Mouse (Mus musculus) hindbrain, embryonic 10.5 days (tissue): ENCODE results near the gene Sox5. TPM values are rescaled to one million over a fixed set of nuclear protein-coding genes. Genes with fewer than 3 reads are reported as not detected.

Source experiments
- DNase-seq: peaks from one replicate; pipeline ENCODE4 v3.0.0-alpha.2; 2017; ENCODE audit warnings: low spot score
- H3K27ac ChIP-seq: fragments of 300-500 bp; sonication (generic); 2 replicates; pipeline ENCODE4 v1.5.1; 2016; ENCODE audit warnings: mild to moderate bottlenecking, moderate library complexity
- H3K27me3 ChIP-seq: fragments of 300-500 bp; sonication (generic); 2 replicates; pipeline ENCODE4 v1.6.1; 2016; ENCODE audit warnings: mild to moderate bottlenecking; ENCODE audit not compliant: poor library complexity, insufficient read depth, severe bottlenecking
- H3K36me3 ChIP-seq: fragments of 300-500 bp; sonication (generic); 2 replicates; pipeline ENCODE4 v1.6.1; 2016; ENCODE audit warnings: mild to moderate bottlenecking, moderate library complexity
- H3K4me1 ChIP-seq: fragments of 300-500 bp; sonication (generic); replicated peaks from 2 replicates; pipeline ENCODE4 v1.6.1; 2016; ENCODE audit warnings: mild to moderate bottlenecking
- H3K4me3 ChIP-seq: fragments of 300-500 bp; sonication (generic); 2 replicates; pipeline ENCODE4 v1.5.1; 2016; ENCODE audit warnings: mild to moderate bottlenecking, moderate library complexity
- H3K9me3 ChIP-seq: fragments of 300-500 bp; sonication (generic); 2 replicates; pipeline ENCODE4 v1.6.1; 2016; ENCODE audit warnings: mild to moderate bottlenecking, moderate library complexity
- WGBS: fragments of 180-500 bp; shearing (Covaris S2); methylation state at CpG from one replicate; pipeline ENCODE4 v1.1.7; 2016; 5-methylcytosine and 5-hydroxymethylcytosine counted together
- polyA plus RNA-seq: library from polyadenylated mRNA; unstranded; fragments of >200 nt; fragmentation: Nextera tagmentation; extraction: Ambion mirVana; gene quantifications from 2 replicates; pipeline ENCODE4 v1.2.1, GENCODE M21; 2016

The Sox5 gene
- 30.6 and 32.1 TPM in 2 replicates for polyA plus RNA-seq

GRCm38 (mm10) chr6:144781431-144782030, at the start of gene Sox5:
Gene Sox5, minus strand, starts transcription at chr6:144781977.
- peaks cover 34% of the 10 kb centered on the region for H3K4me1 ChIP-seq
- H3K27me3 ChIP-seq, result peaks cover 26% of the 10 kb centered on the region
- no peaks in the 10 kb centered on the region for H3K9me3 ChIP-seq
- peak within 1 kb of the TSS; percentile 90 for H3K27ac ChIP-seq
- H3K4me3 ChIP-seq, result peak within 1 kb of the TSS; percentile 74
- DNase-seq, result peak; percentile 75
- no peaks in the 10 kb centered on the region for H3K36me3 ChIP-seq
- WGBS, result under 1% methylated on average over 46 of the region's 47 CpGs

- Histone ChIP-seq H3K9me3 (no peaks in the 10 kb centered on the region), H3K4me3 (no peak overlapping the region), H3K4me1 (0 out of 2 replicates have a peak, but pooled peaks cover 5% of the 10 kb centered on the region), H3K27me3 (no peaks in the 10 kb centered on the region), H3K36me3 (no peaks in the 10 kb centered on the region), H3K27ac (no peak overlapping the region)
- WGBS, result 93% methylated on average over 6 of the region's 6 CpGs
- no peak for DNase-seq
Observed at GRCm38 (mm10) chr6:144825018-144825602, 43.3 kb upstream of the Sox5 start.

GRCm38 (mm10) chr6:144824153-144824552, 42.4 kb upstream of the Sox5 start:
- Histone ChIP-seq H3K4me1 (0 out of 2 replicates have a peak, but pooled peaks cover 5% of the 10 kb centered on the region), H3K27me3 (no peaks in the 10 kb centered on the region), H3K9me3 (no peaks in the 10 kb centered on the region), H3K4me3 (no peak overlapping the region), H3K36me3 (no peaks in the 10 kb centered on the region), H3K27ac (no peak overlapping the region)
- 63% methylated on average over 12 of the region's 12 CpGs for WGBS
- DNase-seq, result no peak

GRCm38 (mm10) chr6:144822594-144822993, 40.8 kb upstream of the Sox5 start:
- H3K36me3 ChIP-seq, result no peaks in the 10 kb centered on the region
- 0 out of 2 replicates have a peak, but pooled peaks cover 5% of the 10 kb centered on the region for H3K4me1 ChIP-seq
- H3K9me3 ChIP-seq, result no peaks in the 10 kb centered on the region
- no peaks in the 10 kb centered on the region for H3K27me3 ChIP-seq
- H3K27ac ChIP-seq, result no peak overlapping the region
- 87% methylated on average over 14 of the region's 14 CpGs for WGBS
- H3K4me3 ChIP-seq, result no peak overlapping the region
- no peak for DNase-seq

GRCm38 (mm10) chr6:144821019-144821418, 39.2 kb upstream of the Sox5 start:
- Histone ChIP-seq H3K9me3 (no peaks in the 10 kb centered on the region), H3K36me3 (no peaks in the 10 kb centered on the region), H3K27me3 (no peaks in the 10 kb centered on the region), H3K27ac (no peak overlapping the region), H3K4me3 (no peak overlapping the region), H3K4me1 (peaks cover 9% of the 10 kb centered on the region; the same call in 1 of the 2 replicates)
- DNase-seq, result no peak
- 93% methylated on average over 6 of the region's 6 CpGs for WGBS

- Histone ChIP-seq H3K9me3 (no peaks in the 10 kb centered on the region), H3K27ac (no peak overlapping the region), H3K36me3 (no peaks in the 10 kb centered on the region), H3K4me3 (no peak overlapping the region), H3K27me3 (no peaks in the 10 kb centered on the region), H3K4me1 (peaks cover 4% of the 10 kb centered on the region; the same call in 1 of the 2 replicates)
- DNase-seq, result no peak
- WGBS, result 93% methylated on average over 4 of the region's 4 CpGs
Observed at GRCm38 (mm10) chr6:144818016-144818415, 36.2 kb upstream of the Sox5 start.

GRCm38 (mm10) chr6:144817329-144817932, 35.7 kb upstream of the Sox5 start:
- 57% methylated on average over 5 of the region's 5 CpGs for WGBS
- Histone ChIP-seq H3K27me3 (no peaks in the 10 kb centered on the region), H3K36me3 (no peaks in the 10 kb centered on the region), H3K27ac (no peak overlapping the region), H3K4me3 (no peak overlapping the region), H3K4me1 (peaks cover 4% of the 10 kb centered on the region; the same call in 1 of the 2 replicates), H3K9me3 (no peaks in the 10 kb centered on the region)
- no peak for DNase-seq

- Histone ChIP-seq H3K4me3 (no peak overlapping the region), H3K4me1 (peaks cover 4% of the 10 kb centered on the region; the same call in 1 of the 2 replicates), H3K9me3 (no peaks in the 10 kb centered on the region), H3K36me3 (no peaks in the 10 kb centered on the region), H3K27ac (no peak overlapping the region), H3K27me3 (no peaks in the 10 kb centered on the region)
- DNase-seq, result no peak
- 87% methylated on average over 5 of the region's 5 CpGs for WGBS
Observed at GRCm38 (mm10) chr6:144815542-144815941, 33.8 kb upstream of the Sox5 start.

- Histone ChIP-seq H3K36me3 (no peaks in the 10 kb centered on the region), H3K4me3 (no peak overlapping the region), H3K27ac (no peak overlapping the region), H3K27me3 (no peaks in the 10 kb centered on the region), H3K9me3 (no peaks in the 10 kb centered on the region), H3K4me1 (peaks cover 4% of the 10 kb centered on the region; the same call in 1 of the 2 replicates)
- WGBS, result 17% methylated on average over 6 of the region's 6 CpGs
- peak; percentile 47 for DNase-seq
Observed at GRCm38 (mm10) chr6:144814931-144815364, 33.2 kb upstream of the Sox5 start.

- no peak for DNase-seq
- WGBS, result 92% methylated on average over 5 of the region's 5 CpGs
Observed at GRCm38 (mm10) chr6:144804321-144804720, 22.5 kb upstream of the Sox5 start.

GRCm38 (mm10) chr6:144803063-144803462, 21.3 kb upstream of the Sox5 start:
- Histone ChIP-seq H3K9me3 (peaks cover 12% of the 10 kb centered on the region), H3K4me3 (no peak overlapping the region), H3K4me1 (no peaks in the 10 kb centered on the region), H3K27ac (no peak overlapping the region), H3K27me3 (no peaks in the 10 kb centered on the region), H3K36me3 (no peaks in the 10 kb centered on the region)
- DNase-seq, result no peak
- WGBS, result 93% methylated on average over 1 of the region's 1 CpGs

More at GRCm38 (mm10) chr6:144804321-144804720, 22.5 kb upstream of the Sox5 start:
- H3K36me3 ChIP-seq, result no peaks in the 10 kb centered on the region
- no peak overlapping the region for H3K27ac ChIP-seq
- no peaks in the 10 kb centered on the region for H3K4me1 ChIP-seq
- no peak overlapping the region for H3K4me3 ChIP-seq
- H3K27me3 ChIP-seq, result no peaks in the 10 kb centered on the region
- H3K9me3 ChIP-seq, result peaks cover 12% of the 10 kb centered on the region

- Histone ChIP-seq H3K9me3 (no peaks in the 10 kb centered on the region), H3K27me3 (no peaks in the 10 kb centered on the region), H3K36me3 (no peaks in the 10 kb centered on the region), H3K4me1 (0 out of 2 replicates have a peak, but pooled peaks cover 3% of the 10 kb centered on the region), H3K27ac (no peak overlapping the region), H3K4me3 (no peak overlapping the region)
- 73% methylated on average over 3 of the region's 3 CpGs for WGBS
- no peak for DNase-seq
Observed at GRCm38 (mm10) chr6:144794356-144794755, 12.6 kb upstream of the Sox5 start.

- no peak overlapping the region for H3K27ac ChIP-seq
- 94% methylated on average over 8 of the region's 8 CpGs for WGBS
- no peak for DNase-seq
Observed at GRCm38 (mm10) chr6:144792871-144793270, 11.1 kb upstream of the Sox5 start.

More at GRCm38 (mm10) chr6:144792871-144793270, 11.1 kb upstream of the Sox5 start:
- Histone ChIP-seq H3K9me3 (no peaks in the 10 kb centered on the region), H3K36me3 (no peaks in the 10 kb centered on the region), H3K4me3 (no peak overlapping the region), H3K27me3 (no peaks in the 10 kb centered on the region), H3K4me1 (0 out of 2 replicates have a peak, but pooled peaks cover 3% of the 10 kb centered on the region)
